Mouse (Mus musculus) neural tube, embryonic 15.5 days (tissue): ENCODE measurements around the gene Ssrp1. TPM values are rescaled to one million over a fixed set of nuclear protein-coding genes. Genes with fewer than 3 reads are reported as not detected.

Experiments
- ATAC-seq: fragments of 200-750 bp; cut with Nextera tagmentation; 2 replicates; pipeline ENCODE4 v1.8.0; 2017; ENCODE audit warnings: mild to moderate bottlenecking, moderate TSS enrichment, moderate library complexity; ENCODE audit not compliant: low FRiP score
- H3K27ac ChIP-seq: fragments of 300-500 bp; sonication (generic); replicated peaks from 2 replicates; pipeline ENCODE4 v1.5.1; 2015; ENCODE audit warnings: mild to moderate bottlenecking, inconsistent platforms
- H3K27me3 ChIP-seq: fragments of 300-500 bp; sonication (generic); replicated peaks from 2 replicates; pipeline ENCODE4 v1.6.1; 2015; ENCODE audit warnings: inconsistent platforms
- H3K36me3 ChIP-seq: fragments of 300-500 bp; sonication (generic); 2 replicates; pipeline ENCODE4 v1.6.1; 2015; ENCODE audit warnings: inconsistent platforms
- H3K4me1 ChIP-seq: fragments of 300-500 bp; sonication (generic); 2 replicates; pipeline ENCODE4 v1.6.1; 2015; ENCODE audit warnings: inconsistent platforms
- H3K4me2 ChIP-seq: fragments of 300-500 bp; sonication (generic); 2 replicates; pipeline ENCODE4 v1.6.1; 2015; ENCODE audit warnings: inconsistent platforms, mild to moderate bottlenecking, moderate library complexity
- H3K4me3 ChIP-seq: fragments of 300-500 bp; sonication (generic); replicated peaks from 2 replicates; pipeline ENCODE4 v1.5.1; 2015; ENCODE audit warnings: mild to moderate bottlenecking, inconsistent platforms
- H3K9ac ChIP-seq: fragments of 300-500 bp; sonication (generic); replicated peaks from 2 replicates; pipeline ENCODE4 v1.6.1; 2015; ENCODE audit warnings: mild to moderate bottlenecking, inconsistent platforms
- H3K9me3 ChIP-seq: fragments of 300-500 bp; sonication (generic); replicated peaks from 2 replicates; pipeline ENCODE4 v1.6.1; 2016; ENCODE audit warnings: inconsistent platforms
- WGBS: fragments of 180-500 bp; shearing (Covaris S2); methylation state at CpG from one replicate; pipeline ENCODE4 v1.1.7; 2015; ENCODE audit warnings: mixed read lengths; 5-methylcytosine and 5-hydroxymethylcytosine counted together
- polyA plus RNA-seq: library from polyadenylated mRNA; unstranded; fragments of >200 nt; fragmentation: Nextera tagmentation; extraction: Ambion mirVana; gene quantifications from 2 replicates; pipeline ENCODE4 v1.2.1, GENCODE M21; 2015

Gene Ssrp1
- polyA plus RNA-seq, 1 experiment from 2014 or later, result 146 TPM

DNA sequence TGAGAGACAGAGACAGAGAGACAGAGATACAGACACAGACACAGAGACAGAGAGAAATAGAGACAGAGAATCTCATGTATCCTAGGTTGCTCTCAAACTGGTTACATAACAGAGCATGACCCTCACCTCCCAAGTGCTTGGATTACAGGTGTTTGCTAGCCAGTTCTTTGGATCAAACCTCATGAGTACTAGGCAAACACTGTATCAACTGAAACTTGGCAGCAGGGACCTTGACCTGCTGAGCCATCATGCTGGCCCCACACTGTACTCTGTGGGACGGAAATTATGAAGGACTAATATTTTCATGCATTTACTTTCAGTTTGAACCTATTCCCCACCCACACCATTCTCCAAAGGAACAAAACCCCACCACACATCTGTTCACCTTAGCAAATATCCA lies 56.3 kb downstream of the Ssrp1 start:
- Histone ChIP-seq H3K27ac (no peak overlapping the region), H3K4me1 (no peaks in the 10 kb centered on the region; the same call in 1 of the 2 replicates), H3K9me3 (no peaks in the 10 kb centered on the region), H3K36me3 (no peaks in the 10 kb centered on the region), H3K27me3 (no peaks in the 10 kb centered on the region), H3K4me2 (no peak overlapping the region), H3K4me3 (no peak overlapping the region), H3K9ac (no peak overlapping the region)
- 100% methylated on average over 1 of the region's 1 CpGs for WGBS
- no peak for ATAC-seq

DNA sequence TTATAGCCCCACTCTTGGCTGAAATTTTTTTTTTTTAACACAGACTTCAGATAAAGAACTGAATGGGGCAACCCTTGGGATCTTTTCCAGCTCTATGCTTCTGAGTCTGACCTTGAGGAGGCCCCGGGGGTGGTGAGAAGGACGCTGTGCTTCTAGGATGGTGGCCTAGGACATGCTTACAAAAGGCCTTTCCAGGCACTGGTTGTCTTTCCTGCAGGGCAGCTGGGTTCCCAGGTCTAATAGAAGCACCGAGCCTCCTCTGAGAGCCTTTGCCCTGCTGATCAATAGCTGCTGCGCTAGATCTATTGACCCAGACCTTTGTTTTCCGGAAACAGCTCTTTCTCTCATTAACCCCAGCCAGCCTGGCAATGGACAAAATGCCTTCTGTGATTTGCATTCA lies 58.9 kb downstream of the Ssrp1 start:
- H3K27ac ChIP-seq, result no peak overlapping the region

More for the DNA sequence above, 58.9 kb downstream of the Ssrp1 start:
- H3K4me1 ChIP-seq, result no peaks in the 10 kb centered on the region; the same call in 1 of the 2 replicates
- no peak overlapping the region for H3K4me2 ChIP-seq
- no peak; the same call in 1 of the 2 replicates for ATAC-seq
- no peaks in the 10 kb centered on the region for H3K27me3 ChIP-seq
- H3K4me3 ChIP-seq, result no peak overlapping the region
- H3K36me3 ChIP-seq, result no peaks in the 10 kb centered on the region
- WGBS, result 26% methylated on average over 5 of the region's 5 CpGs
- H3K9ac ChIP-seq, result no peak overlapping the region
- 0 out of 2 replicates have a peak, but pooled peaks cover 1% of the 10 kb centered on the region for H3K9me3 ChIP-seq

Other genes starting within 250 kb of the Ssrp1 start
- gene Ube2l6, start 238.4 kb upstream of the Ssrp1 start, polyA plus RNA-seq, result 20.1 and 30.9 TPM in 2 replicates
- gene Smtnl1, start 214.6 kb upstream of the Ssrp1 start, polyA plus RNA-seq, result not detected in 2 replicates
- 78.9 and 86.0 TPM in 2 replicates for gene Timm10, start 210.2 kb upstream of the Ssrp1 start, polyA plus RNA-seq
- gene Slc43a1, start 198.4 kb upstream of the Ssrp1 start, polyA plus RNA-seq, result 1.3 and 5.0 TPM in 2 replicates
- gene Rtn4rl2, start 150.5 kb upstream of the Ssrp1 start, polyA plus RNA-seq, result 3.6 and 3.9 TPM in 2 replicates
- 5.7 and 15.2 TPM in 2 replicates for gene Slc43a3, start 100.7 kb upstream of the Ssrp1 start, polyA plus RNA-seq
- gene Prg2, start 56.8 kb upstream of the Ssrp1 start, polyA plus RNA-seq, result 0.22 and 0.69 TPM in 2 replicates
- not detected in 2 replicates for gene Prg3, start 49.0 kb upstream of the Ssrp1 start, polyA plus RNA-seq
- 19.5 and 21.6 TPM in 2 replicates for gene P2rx3, start 228 bp downstream of the Ssrp1 start, polyA plus RNA-seq
- gene Tnks1bp1, start 10.8 kb downstream of the Ssrp1 start, polyA plus RNA-seq, result 19.7 and 24.3 TPM in 2 replicates
- 29.8 and 45.8 TPM in 2 replicates for gene Aplnr, start 99.0 kb downstream of the Ssrp1 start, polyA plus RNA-seq
- gene Lrrc55, start 160.0 kb downstream of the Ssrp1 start, polyA plus RNA-seq, result 9.5 and 9.6 TPM in 2 replicates